Mouse (Mus musculus) midbrain, embryonic 15.5 days (tissue): ENCODE results near the gene Ptbp1. TPM values are rescaled to one million over a fixed set of nuclear protein-coding genes. Genes with fewer than 3 reads are reported as not detected.

Experiments used
- ATAC-seq: fragments of 200-750 bp; cut with Nextera tagmentation; replicated peaks from 2 replicates; pipeline ENCODE4 v1.8.0; 2017; ENCODE audit warnings: moderate TSS enrichment
- H3K27ac ChIP-seq: fragments of 300-500 bp; sonication (generic); 2 replicates; pipeline ENCODE4 v1.5.1; 2015; ENCODE audit warnings: mild to moderate bottlenecking, inconsistent platforms
- H3K27me3 ChIP-seq: fragments of 300-500 bp; sonication (generic); replicated peaks from 2 replicates; pipeline ENCODE4 v1.6.1; 2015; ENCODE audit warnings: inconsistent platforms
- H3K36me3 ChIP-seq: fragments of 300-500 bp; sonication (generic); replicated peaks from 2 replicates; pipeline ENCODE4 v1.6.1; 2015; ENCODE audit warnings: inconsistent platforms
- H3K4me1 ChIP-seq: fragments of 300-500 bp; sonication (generic); 2 replicates; pipeline ENCODE4 v1.6.1; 2015; ENCODE audit warnings: inconsistent platforms
- H3K4me2 ChIP-seq: fragments of 300-500 bp; sonication (generic); 2 replicates; pipeline ENCODE4 v1.6.1; 2015; ENCODE audit warnings: inconsistent platforms, mild to moderate bottlenecking, moderate library complexity
- H3K4me3 ChIP-seq: fragments of 300-500 bp; sonication (generic); 2 replicates; pipeline ENCODE4 v1.5.1; 2015; ENCODE audit warnings: mild to moderate bottlenecking, inconsistent platforms
- H3K9ac ChIP-seq: fragments of 300-500 bp; sonication (generic); 2 replicates; pipeline ENCODE4 v1.6.1; 2015; ENCODE audit warnings: mild to moderate bottlenecking, inconsistent platforms
- H3K9me3 ChIP-seq: fragments of 300-500 bp; sonication (generic); 2 replicates; pipeline ENCODE4 v1.6.1; 2016; ENCODE audit warnings: inconsistent platforms
- WGBS: fragments of 180-500 bp; shearing (Covaris S2); methylation state at CpG from one replicate; pipeline ENCODE4 v1.1.7; 2015; ENCODE audit warnings: mixed read lengths; 5-methylcytosine and 5-hydroxymethylcytosine counted together
- polyA plus RNA-seq: library from polyadenylated mRNA; unstranded; fragments of >200 nt; fragmentation: Nextera tagmentation; extraction: Ambion mirVana; gene quantifications from 2 replicates; pipeline ENCODE4 v1.2.1, GENCODE M21; 2015

Gene Ptbp1
- polyA plus RNA-seq: 72.7 and 79.4 TPM in 2 replicates

DNA sequence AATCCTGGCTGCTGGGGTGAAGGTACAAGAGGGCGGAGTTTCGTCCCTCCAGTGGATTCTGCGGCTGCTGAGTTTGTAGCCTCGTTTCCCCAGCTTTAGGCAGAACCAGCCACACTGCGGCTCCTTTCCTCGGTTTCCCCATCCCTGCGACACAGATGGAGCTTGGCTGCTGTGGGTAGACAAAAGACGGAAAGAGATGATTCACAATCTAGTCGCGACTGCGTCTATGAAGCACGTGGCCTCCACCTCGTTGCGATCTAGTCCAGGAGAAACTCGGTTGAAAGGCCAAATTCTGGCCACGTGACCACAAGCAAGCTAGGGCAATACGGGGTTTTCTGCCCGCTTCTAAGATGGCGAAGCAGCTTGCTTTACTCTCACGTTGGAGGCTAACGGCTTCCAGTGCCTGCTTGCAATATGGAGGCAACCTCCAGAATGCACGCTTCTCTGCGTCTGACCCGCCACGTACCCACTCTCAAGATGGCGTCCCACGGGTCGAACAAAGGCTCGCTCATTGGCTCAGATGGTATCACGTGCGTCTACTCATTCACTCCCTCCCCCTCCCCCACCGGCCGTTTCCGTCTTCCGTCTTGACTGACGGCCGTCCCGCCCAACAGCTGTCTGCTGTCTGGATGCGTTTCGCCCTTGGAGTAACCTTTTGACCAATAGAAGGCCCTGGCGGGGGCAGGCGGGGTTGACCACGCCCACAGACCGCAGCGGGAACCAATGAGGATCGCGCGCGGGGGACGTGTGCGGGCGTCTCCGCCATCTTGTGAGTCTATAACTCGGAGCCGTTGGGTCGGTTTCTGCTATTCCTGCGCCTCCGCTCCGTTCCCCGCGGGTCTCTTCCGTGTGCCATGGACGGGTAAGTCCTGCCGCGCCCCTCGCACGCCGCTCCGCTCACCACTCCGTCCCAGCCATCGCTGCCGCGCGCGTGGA is at the start of gene Ptbp1:
Gene Ptbp1, plus strand, starts transcription at position 568 of the 936 bp plus-strand sequence.
- H3K36me3 ChIP-seq: peaks cover 4% of the 10 kb centered on the region
- under 1% methylated on average over 75 of the region's 75 CpGs for WGBS
- H3K4me2 ChIP-seq: peak within 1 kb of the TSS; percentile 83
- H3K9ac ChIP-seq: peak within 1 kb of the TSS; percentile 95
- H3K27ac ChIP-seq: peak within 1 kb of the TSS; percentile 99
- no peaks in the 10 kb centered on the region for H3K27me3 ChIP-seq
- H3K4me1 ChIP-seq: peaks cover 63% of the 10 kb centered on the region
- H3K4me3 ChIP-seq: peak within 1 kb of the TSS; percentile 91
- ATAC-seq: peak; percentile 96
- H3K9me3 ChIP-seq: no peaks in the 10 kb centered on the region

DNA sequence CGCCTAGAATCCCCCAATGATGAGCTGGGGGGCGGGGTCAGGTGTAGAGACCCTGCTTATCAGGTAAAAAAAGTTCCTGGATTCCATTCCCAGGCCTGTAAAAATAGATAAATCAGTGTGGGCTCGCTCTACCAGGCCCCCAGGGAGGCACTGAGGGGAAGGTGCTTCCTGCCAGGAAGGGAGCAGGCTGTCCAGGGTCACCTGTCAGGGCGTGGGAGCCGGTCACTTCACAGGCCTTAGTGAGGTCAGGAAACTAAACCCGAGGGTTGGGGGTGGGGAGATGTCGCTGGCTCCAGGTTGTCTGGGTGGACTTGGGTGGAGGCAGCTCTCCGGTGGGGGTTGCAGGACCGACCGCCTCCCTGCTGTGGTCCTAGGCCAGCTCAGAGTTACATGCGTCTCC is 48.6 kb upstream of the Ptbp1 start:
- H3K4me1 ChIP-seq: peaks cover 52% of the 10 kb centered on the region
- WGBS: 74% methylated on average over 11 of the region's 11 CpGs

DNA sequence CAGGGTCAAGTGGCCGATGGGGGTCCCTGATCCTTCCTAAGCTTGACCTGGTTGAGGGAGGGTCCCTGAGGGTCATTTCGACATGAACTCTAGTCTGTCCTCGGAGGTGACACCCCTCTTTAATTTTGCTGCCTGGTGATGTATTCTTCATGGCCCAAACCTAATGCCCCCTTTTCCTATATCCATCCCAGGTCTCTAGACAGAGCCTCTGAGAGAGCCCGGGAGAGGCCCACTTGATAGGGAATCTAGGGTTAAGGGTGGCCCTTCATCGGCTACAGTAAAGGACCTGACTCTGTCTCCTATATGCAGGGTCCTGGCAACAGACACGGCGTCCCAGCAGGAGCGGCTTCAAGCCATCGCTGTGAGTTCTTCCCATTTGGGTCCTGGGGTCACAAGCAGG is 47.9 kb upstream of the Ptbp1 start:
- Histone ChIP-seq H3K4me1 (peaks cover 47% of the 10 kb centered on the region), H3K4me2 (no peak overlapping the region), H3K27ac (no peak overlapping the region)

More for the DNA sequence above, 48.6 kb upstream of the Ptbp1 start:
- no peak overlapping the region for H3K4me2 ChIP-seq
- H3K27ac ChIP-seq: no peak overlapping the region
- H3K9me3 ChIP-seq: no peaks in the 10 kb centered on the region
- H3K9ac ChIP-seq: no peak overlapping the region
- H3K4me3 ChIP-seq: no peak overlapping the region
- peaks cover 19% of the 10 kb centered on the region for H3K36me3 ChIP-seq
- no peak for ATAC-seq
- no peaks in the 10 kb centered on the region for H3K27me3 ChIP-seq

DNA sequence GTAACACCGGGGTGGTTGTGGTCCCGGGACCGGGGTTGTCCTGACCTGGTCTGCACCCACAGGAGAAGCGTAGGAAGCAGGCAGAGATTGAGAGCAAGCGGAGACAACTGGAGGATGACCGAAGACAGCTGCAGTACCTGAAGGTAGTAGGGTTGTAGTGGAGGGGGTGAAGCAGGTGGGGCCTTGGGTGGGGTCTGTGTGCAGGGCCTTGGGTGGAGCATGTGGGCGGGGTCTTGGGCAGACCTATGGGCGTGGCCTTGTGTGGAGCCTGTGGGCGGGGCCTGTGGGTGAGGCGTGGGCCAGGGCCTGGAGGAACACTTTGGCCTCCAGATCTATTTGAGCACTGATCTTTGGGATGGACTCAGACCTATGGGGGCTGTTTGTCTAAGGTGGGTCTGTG is 47.3 kb upstream of the Ptbp1 start:
- no peak for ATAC-seq
- H3K4me2 ChIP-seq: no peak overlapping the region
- no peak overlapping the region for H3K9ac ChIP-seq
- H3K4me1 ChIP-seq: peaks cover 40% of the 10 kb centered on the region
- H3K27me3 ChIP-seq: no peaks in the 10 kb centered on the region
- H3K36me3 ChIP-seq: peaks cover 22% of the 10 kb centered on the region
- WGBS: 85% methylated on average over 10 of the region's 10 CpGs
- no peak overlapping the region for H3K4me3 ChIP-seq
- H3K27ac ChIP-seq: no peak overlapping the region
- H3K9me3 ChIP-seq: no peaks in the 10 kb centered on the region

More for the DNA sequence above, 47.9 kb upstream of the Ptbp1 start:
- Histone ChIP-seq H3K4me3 (no peak overlapping the region), H3K36me3 (peaks cover 19% of the 10 kb centered on the region), H3K9me3 (no peaks in the 10 kb centered on the region), H3K9ac (no peak overlapping the region), H3K27me3 (no peaks in the 10 kb centered on the region)
- ATAC-seq: no peak
- 91% methylated on average over 9 of the region's 9 CpGs for WGBS

DNA sequence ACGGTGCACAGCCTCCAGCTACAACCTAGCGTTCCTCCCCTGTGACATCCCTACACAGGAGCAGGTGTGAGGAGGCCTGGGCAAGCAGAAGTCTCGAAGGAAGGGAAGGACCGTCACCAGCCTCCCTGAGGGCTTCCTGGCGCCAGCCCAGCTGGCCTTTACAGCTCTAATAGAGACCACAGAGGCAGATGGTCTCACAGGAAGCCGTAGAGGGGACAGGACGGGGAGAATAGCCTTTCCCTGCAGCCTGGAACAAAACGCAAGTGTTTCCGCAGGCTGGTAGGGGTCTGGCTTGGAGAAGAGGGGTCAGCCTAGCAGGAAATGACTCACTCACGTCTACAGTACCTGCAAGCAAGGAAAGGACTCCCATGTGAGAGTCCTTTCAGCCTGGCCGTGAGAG is 46.4 kb upstream of the Ptbp1 start:
- no peaks in the 10 kb centered on the region for H3K9me3 ChIP-seq
- H3K27me3 ChIP-seq: no peaks in the 10 kb centered on the region
- 34% methylated on average over 11 of the region's 11 CpGs for WGBS
- peaks cover 32% of the 10 kb centered on the region for H3K4me1 ChIP-seq
- H3K4me2 ChIP-seq: no peak overlapping the region
- H3K27ac ChIP-seq: peak overlapping the region; percentile 43
- peaks cover 27% of the 10 kb centered on the region for H3K36me3 ChIP-seq
- no peak overlapping the region for H3K4me3 ChIP-seq
- H3K9ac ChIP-seq: no peak overlapping the region
- ATAC-seq: no peak

DNA sequence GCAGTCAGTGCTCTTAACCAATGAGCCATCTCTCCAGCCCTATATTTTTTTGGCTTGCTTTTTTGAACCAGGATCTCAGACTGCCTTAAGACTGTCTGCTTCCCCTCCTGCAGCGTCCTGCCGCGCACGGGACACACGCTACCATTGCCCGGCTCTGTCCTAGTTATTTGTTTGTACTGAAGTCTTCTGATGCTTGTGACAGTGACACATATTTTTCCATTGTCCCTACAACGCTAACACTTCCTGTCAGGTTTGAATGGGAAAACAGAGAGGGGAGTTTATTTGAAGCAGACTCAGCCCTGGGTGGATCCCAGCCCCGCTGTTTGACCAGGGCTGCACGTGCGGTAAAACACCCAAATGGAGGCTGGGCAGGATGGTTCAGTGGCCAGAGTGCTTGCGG is 45.5 kb upstream of the Ptbp1 start:
- no peak overlapping the region for H3K4me3 ChIP-seq
- peaks cover 23% of the 10 kb centered on the region for H3K4me1 ChIP-seq
- H3K9ac ChIP-seq: no peak overlapping the region
- WGBS: 89% methylated on average over 11 of the region's 11 CpGs
- no peaks in the 10 kb centered on the region for H3K27me3 ChIP-seq
- H3K9me3 ChIP-seq: no peaks in the 10 kb centered on the region
- ATAC-seq: no peak
- H3K27ac ChIP-seq: no peak overlapping the region; the same call in 1 of the 2 replicates
- H3K36me3 ChIP-seq: peaks cover 27% of the 10 kb centered on the region
- H3K4me2 ChIP-seq: no peak overlapping the region

DNA sequence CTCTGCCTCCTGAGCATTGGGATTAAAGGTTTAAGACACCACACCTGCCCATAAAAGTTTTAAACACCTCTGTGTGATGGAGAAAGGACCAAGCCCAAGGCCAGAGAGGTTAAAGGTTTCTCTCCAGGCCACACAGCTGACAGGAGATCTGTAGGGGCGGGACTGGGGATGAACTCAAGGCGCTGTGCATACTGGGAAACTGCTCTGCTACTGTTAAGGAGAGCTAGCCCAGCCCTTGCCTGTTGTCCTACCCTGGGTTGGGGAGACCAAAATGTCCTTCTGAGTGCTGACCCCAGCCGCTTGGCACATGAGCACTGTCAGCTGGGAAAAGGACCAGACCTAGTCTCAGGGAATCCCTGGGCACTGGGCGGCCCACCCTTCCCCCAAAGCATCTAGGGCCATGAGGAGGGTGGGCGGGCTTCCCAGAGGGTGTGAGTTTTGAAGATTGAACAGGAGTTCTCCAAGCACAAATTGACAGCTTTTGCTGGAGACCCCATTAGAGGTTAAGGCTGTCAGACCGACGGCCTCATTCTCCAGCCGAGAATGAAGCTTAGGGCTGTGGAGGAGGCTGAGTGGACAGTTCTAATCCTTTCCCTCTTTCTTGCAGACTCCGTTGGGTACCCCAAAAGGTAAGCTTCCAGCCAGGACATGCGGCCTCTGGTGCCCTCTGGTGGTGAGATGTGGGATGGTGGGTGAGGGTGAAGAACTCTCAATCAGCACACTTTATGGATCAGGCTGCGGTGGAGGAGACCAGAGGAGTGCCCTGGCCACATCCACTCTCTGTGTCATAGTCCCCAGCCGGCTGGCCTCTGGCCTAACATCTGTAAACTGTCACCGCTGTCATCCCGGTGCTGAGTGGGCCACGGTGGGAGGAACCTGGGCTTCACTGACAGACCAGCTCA is 42.2 kb upstream of the Ptbp1 start:
- H3K4me2 ChIP-seq: no peak overlapping the region
- ATAC-seq: peak; percentile 46
- no peaks in the 10 kb centered on the region; the same call in 1 of the 2 replicates for H3K4me1 ChIP-seq
- peaks cover 42% of the 10 kb centered on the region for H3K36me3 ChIP-seq
- WGBS: 27% methylated on average over 15 of the region's 15 CpGs
- no peak overlapping the region for H3K27ac ChIP-seq
- H3K9me3 ChIP-seq: no peaks in the 10 kb centered on the region
- H3K9ac ChIP-seq: no peak overlapping the region
- H3K4me3 ChIP-seq: no peak overlapping the region
- no peaks in the 10 kb centered on the region for H3K27me3 ChIP-seq

DNA sequence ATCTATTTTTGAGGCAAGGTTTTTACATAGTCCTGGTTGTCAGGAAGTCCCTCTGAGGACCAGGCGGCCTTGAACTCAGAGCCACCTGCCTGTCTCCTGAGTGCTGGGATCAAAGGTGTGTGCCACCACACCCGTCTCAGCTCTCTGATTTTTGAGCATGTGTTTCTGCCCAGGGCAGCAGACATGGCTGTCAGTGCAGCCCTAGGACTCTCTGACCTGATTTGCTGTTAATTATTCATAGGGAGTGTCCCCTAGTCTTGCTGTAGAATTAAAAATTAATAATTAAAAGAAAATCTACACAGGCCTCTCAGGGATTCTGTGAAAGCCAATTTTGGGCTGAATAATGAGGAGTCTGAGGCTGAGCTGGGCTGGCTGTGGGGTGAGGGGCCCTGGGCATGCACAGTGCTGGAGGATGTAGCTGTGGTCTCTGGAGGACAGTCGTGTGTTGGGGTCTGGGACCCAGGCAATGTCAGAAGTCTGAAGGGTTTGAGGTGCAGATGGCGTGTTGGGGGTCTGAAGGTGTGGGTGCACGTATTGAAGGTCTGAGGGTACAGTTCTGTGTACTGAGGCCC is 39.9 kb upstream of the Ptbp1 start:
- WGBS: 69% methylated on average over 5 of the region's 5 CpGs
- 0 out of 2 replicates have a peak overlapping the region, but pooled peaks have one; percentile 17 for H3K27ac ChIP-seq

DNA sequence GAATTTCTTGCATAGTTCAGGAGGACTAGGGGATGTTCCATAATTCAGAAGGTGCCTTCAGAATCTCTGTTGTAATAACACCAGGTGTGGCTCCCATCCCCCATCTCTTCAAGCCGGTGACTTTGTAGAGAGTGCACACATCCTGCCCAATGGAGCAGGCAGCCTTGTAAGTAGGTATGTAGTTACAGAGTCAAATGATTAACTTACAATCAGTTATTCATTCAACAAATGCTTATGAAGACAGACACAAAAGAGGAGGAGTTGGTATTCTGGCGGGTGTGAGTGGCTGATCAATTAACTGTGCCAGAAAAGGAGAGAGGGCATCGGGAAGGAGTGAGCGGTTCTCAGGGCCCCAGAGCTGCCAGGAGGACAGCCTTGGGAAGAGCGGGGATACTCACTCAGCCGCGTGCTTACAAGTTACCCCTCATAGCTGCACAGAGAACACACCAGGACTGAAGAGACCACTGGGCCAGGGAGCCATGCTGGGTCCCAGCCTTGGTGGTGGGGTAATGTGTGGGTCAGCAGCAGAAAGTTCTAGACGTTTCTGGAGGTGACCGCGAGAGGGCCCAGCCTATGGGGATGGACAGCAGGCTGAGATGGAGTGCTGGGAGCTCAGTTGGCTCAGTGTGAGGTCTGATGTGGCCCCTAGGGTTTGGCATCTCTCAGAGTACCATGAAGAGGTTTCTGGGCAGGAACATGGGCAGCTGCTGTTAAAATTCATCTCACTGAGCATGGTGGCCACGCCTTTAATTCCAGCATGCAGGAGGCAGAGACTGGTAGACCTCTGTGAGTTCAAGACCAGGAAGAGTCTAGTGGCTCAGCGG is 38.3 kb upstream of the Ptbp1 start:
- WGBS: 90% methylated on average over 12 of the region's 12 CpGs
- Histone ChIP-seq H3K9me3 (no peaks in the 10 kb centered on the region), H3K27ac (no peak overlapping the region), H3K36me3 (peaks cover 36% of the 10 kb centered on the region), H3K4me1 (no peaks in the 10 kb centered on the region), H3K4me3 (no peak overlapping the region), H3K4me2 (no peak overlapping the region), H3K9ac (no peak overlapping the region), H3K27me3 (no peaks in the 10 kb centered on the region)
- no peak for ATAC-seq

More for the DNA sequence above, 39.9 kb upstream of the Ptbp1 start:
- no peak for ATAC-seq
- no peak overlapping the region for H3K9ac ChIP-seq
- H3K27me3 ChIP-seq: no peaks in the 10 kb centered on the region
- no peak overlapping the region for H3K4me2 ChIP-seq
- no peak overlapping the region for H3K4me3 ChIP-seq
- H3K36me3 ChIP-seq: peaks cover 35% of the 10 kb centered on the region
- no peaks in the 10 kb centered on the region for H3K9me3 ChIP-seq
- no peaks in the 10 kb centered on the region for H3K4me1 ChIP-seq

DNA sequence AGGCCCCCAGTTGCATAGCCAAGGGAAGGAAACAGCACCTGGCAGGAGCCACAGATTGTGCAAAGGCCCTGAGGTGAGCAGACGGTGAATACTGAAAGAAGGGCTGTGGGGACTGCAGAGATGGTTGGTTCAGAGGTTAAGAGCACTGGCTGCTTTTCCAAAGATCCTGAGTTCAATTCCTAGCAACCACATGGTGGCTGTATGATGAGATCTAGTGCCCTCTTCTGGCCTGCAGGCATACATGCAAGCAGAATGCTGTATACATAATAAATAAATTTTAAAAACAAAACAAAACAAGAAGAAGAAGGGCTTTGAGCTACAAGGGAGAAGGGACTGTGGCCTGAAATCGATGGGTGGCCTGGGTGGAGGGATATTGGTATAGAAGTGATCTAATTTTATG is 37.1 kb upstream of the Ptbp1 start:
- WGBS: 80% methylated on average over 2 of the region's 2 CpGs
- Histone ChIP-seq H3K36me3 (peaks cover 33% of the 10 kb centered on the region), H3K9me3 (no peaks in the 10 kb centered on the region)

DNA sequence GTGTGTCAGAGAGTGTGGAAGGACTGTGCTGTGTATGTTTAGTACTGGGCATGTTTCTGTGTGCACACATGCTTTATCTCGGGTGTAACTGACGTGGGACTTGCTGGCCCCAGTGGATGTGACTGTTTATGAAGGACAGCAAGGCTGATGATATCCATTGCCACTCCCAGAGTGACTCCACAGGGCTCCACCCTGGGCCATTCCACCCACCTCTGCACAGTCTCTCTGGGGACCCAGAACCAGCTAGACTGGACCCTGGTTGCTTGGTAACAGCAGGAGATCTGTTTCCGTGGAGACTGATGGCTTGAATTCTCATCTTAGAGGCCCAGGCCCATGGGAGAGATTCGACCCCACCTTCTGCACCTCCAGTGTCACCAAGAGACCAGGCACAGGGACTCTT is 36.0 kb upstream of the Ptbp1 start:
- no peak overlapping the region for H3K27ac ChIP-seq
- peaks cover 28% of the 10 kb centered on the region for H3K36me3 ChIP-seq
- 66% methylated on average over 4 of the region's 4 CpGs for WGBS
- peaks cover 6% of the 10 kb centered on the region; the same call in 1 of the 2 replicates for H3K4me1 ChIP-seq
- ATAC-seq: no peak
- no peak overlapping the region for H3K4me3 ChIP-seq
- no peak overlapping the region for H3K4me2 ChIP-seq
- H3K9ac ChIP-seq: no peak overlapping the region
- no peaks in the 10 kb centered on the region for H3K27me3 ChIP-seq
- no peaks in the 10 kb centered on the region for H3K9me3 ChIP-seq

More for the DNA sequence above, 37.1 kb upstream of the Ptbp1 start:
- H3K4me1 ChIP-seq: peaks cover under 1% of the 10 kb centered on the region; the same call in 1 of the 2 replicates
- H3K27me3 ChIP-seq: no peaks in the 10 kb centered on the region
- no peak overlapping the region for H3K4me2 ChIP-seq
- ATAC-seq: no peak
- no peak overlapping the region for H3K4me3 ChIP-seq
- H3K9ac ChIP-seq: no peak overlapping the region
- no peak overlapping the region for H3K27ac ChIP-seq
